Mouse (Mus musculus) ES-E14 (cell line): ENCODE results near the gene Plekha4.

ENCODE experiments used
- HCFC1 ChIP-seq: IDR thresholded peaks from 2 replicates; pipeline ENCODE4 v1.6.1; 2012; ENCODE audit warnings: low read length, inconsistent platforms, borderline replicate concordance; ENCODE audit not compliant: insufficient read depth
- MAFK ChIP-seq: IDR thresholded peaks from 2 replicates; pipeline ENCODE4 v1.6.1; 2014; ENCODE audit warnings: mild to moderate bottlenecking, low read depth, low read length, inconsistent platforms; ENCODE audit not compliant: insufficient read depth

DNA sequence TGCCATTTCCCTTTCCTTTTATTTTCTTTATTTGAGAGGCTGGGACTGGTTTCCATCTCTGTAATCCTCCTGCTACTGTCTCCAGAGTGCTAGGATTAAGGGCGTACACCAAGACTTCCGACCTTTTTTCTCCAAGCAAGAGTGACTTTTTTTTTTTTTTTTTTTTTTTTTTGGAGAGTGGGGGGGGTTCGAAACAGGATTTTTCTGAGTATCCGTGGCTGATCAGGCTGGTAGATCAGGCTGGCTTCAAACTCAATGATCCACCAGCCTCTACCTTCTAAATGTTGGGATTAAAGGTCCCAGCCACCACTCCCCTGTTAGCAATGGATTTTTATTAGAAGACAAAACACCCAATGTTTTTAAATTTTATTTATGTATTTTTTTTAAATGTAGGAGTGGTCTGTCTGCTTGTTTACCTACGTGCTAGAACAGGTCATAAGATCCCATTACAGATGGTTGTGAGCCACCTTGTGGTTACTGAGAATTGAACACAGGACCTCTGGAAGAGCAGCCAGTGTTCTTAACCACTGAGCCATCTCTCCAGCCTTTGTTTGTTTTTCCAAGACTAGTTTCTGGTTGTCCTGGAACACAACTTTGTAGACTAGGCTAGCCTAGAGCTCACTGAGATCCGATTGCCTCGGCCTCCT is 467 bp downstream of the Plekha4 start:
- no peak for TF ChIP-seq MAFK
- TF ChIP-seq HCFC1: 0 out of 2 replicates have a peak, but pooled peaks have one; percentile 32
